ENCODE assay signal across 11 mouse cellular contexts in genomic region chr3:138513243-138513642, GRCm38 (mm10). TPM values are rescaled to one million over a fixed set of nuclear protein-coding genes. Genes with fewer than 3 reads are reported as not detected.
DNase-seq lines count a peak whose midpoint lies in the region; ATAC-seq and TF ChIP-seq lines count a peak whose summit lies in the region.
"Had no signal": no experiment of that assay in that cellular context is flagged by ENCODE, and none has a peak within 500 bp of the region (broad histone marks: within the 10 kb centered on the region; RNA-seq: fewer than 3 reads in every experiment).

No protein-coding gene starts in this region.

- peaks cover 1% of the 10 kb centered on the region; the same call in 1 of the 2 replicates for H3K4me1 ChIP-seq in heart, adult 2 months (ENCODE audit: control insufficient read depth, insufficient read depth, low read length)
- no peaks in the 10 kb centered on the region; the same call in 1 of the 2 replicates for H3K4me1 ChIP-seq in hindbrain, embryonic 14.5 days (replicated peaks; ENCODE audit: control insufficient read depth, insufficient read depth, low read length)
- no peaks in the 10 kb centered on the region; the same call in 1 of the 2 replicates for H3K4me1 ChIP-seq in limb, embryonic 14.5 days (ENCODE audit: control insufficient read depth, insufficient read depth, low read length)
- H3K4me1 ChIP-seq in neural tube, embryonic 13.5 days (replicated peaks), result peaks cover 26% of the 10 kb centered on the region

- no peak for TF ChIP-seq POLR2A in heart, adult 2 months (IDR thresholded peaks at IDR 0.05; ENCODE audit: insufficient read depth, low read depth, low read length)
- TF ChIP-seq POLR2A in limb, embryonic 14.5 days (IDR thresholded peaks at IDR 0.05; ENCODE audit: borderline replicate concordance, extremely low read depth, insufficient read depth, insufficient read length), result no peak

- no peak for TF ChIP-seq CTCF in heart, adult 2 months (IDR thresholded peaks at IDR 0.05)

- ATAC-seq in hindbrain, embryonic 14.5 days (ENCODE audit: low FRiP score), result no peak
- ATAC-seq in limb, embryonic 14.5 days (ENCODE audit: low FRiP score, low read depth), result no peak
- peak; percentile 17; the same call in 1 of the 2 replicates for ATAC-seq in neural tube, embryonic 13.5 days (ENCODE audit: low read depth)

- no peaks in the 10 kb centered on the region for H3K79me2 ChIP-seq in heart, adult 2 months (replicated peaks; ENCODE audit: control insufficient read depth, insufficient read depth, low read length)

- TF ChIP-seq EP300 in heart, adult 2 months (IDR thresholded peaks at IDR 0.05; ENCODE audit: insufficient read depth, low read depth, low read length), result no peak

- WGBS in heart, adult 2 months, result 78% methylated on average over 12 of the region's 12 CpGs
- 35% methylated on average over 12 of the region's 12 CpGs for WGBS in hindbrain, embryonic 14.5 days
- WGBS in limb, embryonic 14.5 days, result 42% methylated on average over 12 of the region's 12 CpGs
- WGBS in neural tube, embryonic 13.5 days, result 13% methylated on average over 12 of the region's 12 CpGs

- no peaks in the 10 kb centered on the region for H3K9me3 ChIP-seq in hindbrain, embryonic 14.5 days (ENCODE audit: control insufficient read depth, low read length)
- no peaks in the 10 kb centered on the region for H3K9me3 ChIP-seq in limb, embryonic 14.5 days (ENCODE audit: control insufficient read depth, low read length)
- no peaks in the 10 kb centered on the region for H3K9me3 ChIP-seq in neural tube, embryonic 13.5 days

- H3K4me3 ChIP-seq in heart, adult 2 months, result no peak overlapping the region
- H3K4me3 ChIP-seq in hindbrain, embryonic 14.5 days (replicated peaks; ENCODE audit: low read length), result peak overlapping the region; percentile 20
- peak overlapping the region; percentile 14; the same call in 1 of the 2 replicates for H3K4me3 ChIP-seq in limb, embryonic 14.5 days (replicated peaks; ENCODE audit: low read length)
- peak overlapping the region; percentile 29 for H3K4me3 ChIP-seq in neural tube, embryonic 13.5 days

- no peak overlapping the region for H3K9ac ChIP-seq in heart, adult 2 months (ENCODE audit: low read depth, low read length)
- H3K9ac ChIP-seq in hindbrain, embryonic 14.5 days, result no peak overlapping the region
- no peak overlapping the region for H3K9ac ChIP-seq in limb, embryonic 14.5 days (ENCODE audit: low read depth, low read length, severe bottlenecking)
- H3K9ac ChIP-seq in neural tube, embryonic 13.5 days, result peak overlapping the region; percentile 54; the same call in 1 of the 2 replicates

- peak overlapping the region; percentile 46 for H3K4me2 ChIP-seq in hindbrain, embryonic 14.5 days (replicated peaks)
- H3K4me2 ChIP-seq in limb, embryonic 14.5 days (replicated peaks; ENCODE audit: low read depth, low read length, severe bottlenecking), result peak overlapping the region; percentile 29
- H3K4me2 ChIP-seq in neural tube, embryonic 13.5 days, result peak overlapping the region; percentile 53

- intact Hi-C loops in heart, adult 2 months (cut with DNase I), result no loop called here

- DNase-seq in heart, adult 11 months, result peak; percentile 62
- DNase-seq in heart, adult 2 months, result no peak
- DNase-seq in hindbrain, embryonic 14.5 days (ENCODE audit: low spot score), result no peak
- DNase-seq in limb, embryonic 14.5 days (ENCODE audit: low spot score), result no peak
- DNase-seq in frontal cortex, postnatal 10 days (ENCODE audit: low spot score in 2 of 2), result no peak
- DNase-seq in right cerebral cortex, adult 18-20 months, result no peak
- no peak for DNase-seq in layer of hippocampus, postnatal 14 days (ENCODE audit: low spot score in 2 of 2)
- DNase-seq: liver; thymus, postnatal 14 days had no signal

- H3K27ac ChIP-seq in heart, adult 2 months, result no peak overlapping the region
- H3K27ac ChIP-seq in hindbrain, embryonic 14.5 days, result no peak overlapping the region
- no peak overlapping the region for H3K27ac ChIP-seq in limb, embryonic 14.5 days (replicated peaks; ENCODE audit: low read depth, low read length)
- no peak overlapping the region for H3K27ac ChIP-seq in neural tube, embryonic 13.5 days (replicated peaks)
- H3K27ac ChIP-seq: macrophage had no signal

- H3K27me3 ChIP-seq in heart, adult 2 months (ENCODE audit: control insufficient read depth, insufficient read depth, low read length), result no peaks in the 10 kb centered on the region
- H3K27me3 ChIP-seq in hindbrain, embryonic 14.5 days (ENCODE audit: control insufficient read depth, insufficient read depth, low read length), result no peaks in the 10 kb centered on the region
- H3K27me3 ChIP-seq in limb, embryonic 14.5 days (ENCODE audit: control insufficient read depth, insufficient read depth, low read length), result no peaks in the 10 kb centered on the region
- no peaks in the 10 kb centered on the region for H3K27me3 ChIP-seq in neural tube, embryonic 13.5 days

- no peaks in the 10 kb centered on the region for H3K36me3 ChIP-seq in heart, adult 2 months (ENCODE audit: control insufficient read depth, insufficient read depth, low read length)
- no peaks in the 10 kb centered on the region for H3K36me3 ChIP-seq in hindbrain, embryonic 14.5 days (replicated peaks; ENCODE audit: control insufficient read depth, insufficient read depth)
- H3K36me3 ChIP-seq in limb, embryonic 14.5 days (ENCODE audit: control insufficient read depth, insufficient read depth, low read length), result no peaks in the 10 kb centered on the region
- no peaks in the 10 kb centered on the region for H3K36me3 ChIP-seq in neural tube, embryonic 13.5 days

RNA-seq across cellular contexts. Expression of gene Eif4e, which starts 12.7 kb away (rescaled TPM):
- 100 to 1,000 TPM; 171 to 195 TPM for total RNA-seq in heart, adult 2 months (2021)
- polyA plus RNA-seq in heart, adult 2 months (2012; rRNA removed), result 56.3 and 128 TPM in 2 replicates
- 314 and 377 TPM in 2 replicates for polyA plus RNA-seq in hindbrain, embryonic 14.5 days (2014; fragmentation: Nextera tagmentation; extraction: Ambion mirVana)
- 160 and 205 TPM in 2 replicates for polyA plus RNA-seq in limb, embryonic 14.5 days (2012; rRNA removed)
- 327 and 331 TPM in 2 replicates for polyA plus RNA-seq in limb, embryonic 14.5 days (2014; fragmentation: Nextera tagmentation; extraction: Ambion mirVana)
- 300 and 384 TPM in 2 replicates for polyA plus RNA-seq in neural tube, embryonic 13.5 days (2015; fragmentation: Nextera tagmentation; extraction: Ambion mirVana)
- 100 to 1,000 TPM; 151 to 169 TPM for total RNA-seq in layer of hippocampus, postnatal 14 days (2021)

RNA-seq across cellular contexts. Expression of gene Metap1, which starts 23.9 kb away (rescaled TPM):
- 10 to 100 TPM; 34.5 to 39.1 TPM for total RNA-seq in heart, adult 2 months (2021)
- 21.3 and 37.3 TPM in 2 replicates for polyA plus RNA-seq in heart, adult 2 months (2012; rRNA removed)
- 58.3 and 61.9 TPM in 2 replicates for polyA plus RNA-seq in hindbrain, embryonic 14.5 days (2014; fragmentation: Nextera tagmentation; extraction: Ambion mirVana)
- 49.0 and 51.5 TPM in 2 replicates for polyA plus RNA-seq in limb, embryonic 14.5 days (2012; rRNA removed)
- polyA plus RNA-seq in limb, embryonic 14.5 days (2014; fragmentation: Nextera tagmentation; extraction: Ambion mirVana), result 45.3 and 45.5 TPM in 2 replicates
- polyA plus RNA-seq in neural tube, embryonic 13.5 days (2015; fragmentation: Nextera tagmentation; extraction: Ambion mirVana), result 46.1 and 53.1 TPM in 2 replicates
- total RNA-seq in layer of hippocampus, postnatal 14 days (2021), result 10 to 100 TPM; 43.1 to 45.0 TPM
